Mouse (Mus musculus) CD4-positive, CD25-positive, alpha-beta regulatory T cell (primary cell): ENCODE data around the gene Rnf223. TPM values are rescaled to one million over a fixed set of nuclear protein-coding genes. Genes with fewer than 3 reads are reported as not detected.

Experiments used
- polyA plus RNA-seq: library from polyadenylated mRNA; unstranded; fragments of 100-300 nt; shearing (Covaris generic); gene quantifications from one replicate; pipeline ENCODE4 v1.2.1, GENCODE M21; 2017

The Rnf223 gene
- polyA plus RNA-seq = not detected

DNA sequence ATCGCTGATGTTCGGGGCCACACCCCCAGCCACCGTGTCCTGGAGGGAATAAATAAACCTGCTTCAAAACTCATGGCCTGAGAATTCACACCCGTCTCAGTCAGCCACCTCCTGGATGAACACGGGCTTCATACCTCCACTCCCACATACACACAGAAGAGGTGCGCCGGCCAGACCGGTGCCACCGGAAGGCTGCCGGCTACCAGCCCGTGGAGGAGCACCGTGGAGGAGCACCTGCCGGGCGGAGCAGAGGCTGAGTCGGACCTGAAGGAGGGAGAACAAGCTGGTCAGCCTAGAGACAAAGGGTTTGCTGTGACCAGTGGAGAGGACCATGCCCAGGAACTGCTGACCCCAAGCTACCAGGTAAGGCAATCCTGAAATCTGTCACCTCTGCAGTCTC is at the start of gene Rnf223:
Rnf223 (plus strand) TSS at position 78 of the 400 bp plus-strand sequence.

DNA sequence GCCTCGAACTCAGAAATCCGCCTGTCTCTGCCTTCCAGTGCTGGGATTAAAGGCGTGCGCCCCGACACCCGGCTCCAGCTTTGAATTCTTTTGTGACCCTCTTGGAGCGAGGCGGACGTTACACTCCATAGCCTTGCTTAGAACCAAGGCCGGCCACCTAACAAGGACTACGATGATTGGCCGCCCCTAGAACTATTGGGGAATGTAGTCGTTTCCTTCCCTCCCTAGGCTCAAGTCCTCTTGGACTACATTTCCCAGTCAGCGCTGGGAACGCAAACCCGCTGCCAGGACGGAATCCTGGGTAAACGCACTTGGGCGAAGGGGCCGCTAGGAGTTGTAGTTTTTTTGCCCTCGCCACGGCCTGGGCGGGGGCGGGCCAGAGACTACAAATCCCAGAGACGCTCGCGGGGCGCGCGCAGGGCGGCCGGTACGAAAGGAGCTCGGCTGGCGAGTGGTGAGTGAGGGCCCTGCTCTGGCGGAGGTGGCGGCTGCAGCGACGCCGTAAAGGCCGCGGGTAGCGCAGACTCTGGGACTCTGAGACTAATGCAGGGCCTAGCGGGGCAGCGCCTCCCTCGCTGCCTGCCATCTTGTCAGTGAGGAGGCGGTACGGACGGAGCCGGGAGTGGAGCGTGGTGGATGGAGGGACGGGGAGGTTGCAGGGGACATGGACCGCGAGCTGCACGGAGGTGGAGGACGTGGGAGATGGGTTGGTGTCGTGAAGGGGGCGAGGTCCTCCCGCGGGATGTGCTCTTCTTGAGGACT is 20.6 kb upstream of the Rnf223 start, which contains the start of gene 9430015G10Rik:
9430015G10Rik (plus strand) TSS at position 413 of the 762 bp plus-strand sequence.

Other genes starting within 250 kb of the Rnf223 start
- 37.8 TPM for gene Pusl1, start 238.7 kb upstream of the Rnf223 start, polyA plus RNA-seq
- 23.0 TPM for gene Acap3, start 238.7 kb upstream of the Rnf223 start, polyA plus RNA-seq
- 143 TPM for gene Ube2j2, start 186.7 kb upstream of the Rnf223 start, polyA plus RNA-seq
- gene C1qtnf12, start 168.2 kb upstream of the Rnf223 start, polyA plus RNA-seq = 16.9 TPM
- 10.6 TPM for gene B3galt6, start 137.9 kb upstream of the Rnf223 start, polyA plus RNA-seq
- gene Sdf4, start 137.6 kb upstream of the Rnf223 start, polyA plus RNA-seq = 491 TPM
- 804 TPM for gene Tnfrsf4, start 116.7 kb upstream of the Rnf223 start, polyA plus RNA-seq
- gene Tnfrsf18, start 104.3 kb upstream of the Rnf223 start, polyA plus RNA-seq = 759 TPM
- 0.54 TPM for gene Ttll10, start 71.1 kb upstream of the Rnf223 start, polyA plus RNA-seq
- 35.3 TPM for gene 9430015G10Rik, start 20.5 kb upstream of the Rnf223 start, polyA plus RNA-seq
- 4.2 TPM for gene Agrn, start 67.0 kb downstream of the Rnf223 start, polyA plus RNA-seq
- gene Isg15, start 70.3 kb downstream of the Rnf223 start, polyA plus RNA-seq = 42.8 TPM
- 21.8 TPM for gene AW011738, start 72.8 kb downstream of the Rnf223 start, polyA plus RNA-seq
- 3.1 TPM for gene Perm1, start 85.4 kb downstream of the Rnf223 start, polyA plus RNA-seq
- gene Plekhn1, start 104.3 kb downstream of the Rnf223 start, polyA plus RNA-seq = 40.8 TPM
- 162 TPM for gene Noc2l, start 105.5 kb downstream of the Rnf223 start, polyA plus RNA-seq
- gene Samd11, start 125.1 kb downstream of the Rnf223 start, polyA plus RNA-seq = 2.0 TPM
- not detected for gene Vmn2r-ps159, start 200.6 kb downstream of the Rnf223 start, polyA plus RNA-seq